Mouse (Mus musculus): ENCODE data around the gene Tsen34. TPM values are rescaled to one million over a fixed set of nuclear protein-coding genes. Genes with fewer than 3 reads are reported as not detected.
"Not testable (repeated sequence)": the region's sequence is repeated elsewhere in the genome, so short reads cannot be mapped to it uniquely, and the experiment has no call there.

Tsen34 gene
- polyA plus RNA-seq, 1 experiment from 2014 or later, result 244 TPM

DNA sequence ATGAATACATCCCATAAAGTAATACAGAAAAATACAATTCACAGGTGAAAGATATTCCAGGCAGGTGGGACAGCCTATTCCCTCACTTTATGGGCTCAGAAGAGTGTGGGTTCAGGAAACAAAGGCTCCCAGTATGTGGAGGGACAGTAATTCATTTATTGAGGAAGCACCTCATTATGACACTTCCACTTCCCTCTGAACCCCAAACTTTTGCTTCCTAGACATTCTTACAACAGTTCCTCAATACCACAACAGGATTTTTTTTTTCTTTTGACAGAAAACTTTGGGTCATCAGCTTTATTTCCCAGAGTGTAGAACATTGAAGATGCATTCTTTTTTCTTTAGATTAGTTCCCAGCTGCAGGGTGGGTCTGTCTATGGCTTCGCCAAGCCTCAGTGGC lies 40.0 kb downstream of the Tsen34 start:
- H3K9ac ChIP-seq (ENCODE audit: low read depth, low read length); H3K36me3 ChIP-seq (ENCODE audit: control insufficient read depth, insufficient read depth, low read length); H3K4me2 ChIP-seq (ENCODE audit: low read depth, low read length); H3K27ac ChIP-seq (replicated peaks; ENCODE audit: low read depth, low read length); ATAC-seq (ENCODE audit: low read depth); H3K4me1 ChIP-seq (ENCODE audit: control insufficient read depth, insufficient read depth, low read length); DNase-seq (ENCODE audit: low spot score); H3K4me3 ChIP-seq (ENCODE audit: low read depth, low read length); H3K9me3 ChIP-seq (ENCODE audit: control insufficient read depth, low read length); H3K27me3 ChIP-seq (replicated peaks; ENCODE audit: control insufficient read depth, insufficient read depth, low read length): not testable (repeated sequence)
- WGBS, result no CpG with 5 or more reads among the region's 1 CpGs

Small RNAs within 50 kb of the gene (microRNA-seq; reads per million reads assigned to microRNA genes)
- gene Mir3572 (ENCODE audit: borderline number of aligned reads), result 2.5 reads per million, percentile 11 among the genes with 10 or more reads in this experiment

Other genes with a start within 250 kb of the Tsen34 start
- 0.22 and 0.29 TPM in 2 replicates for gene Tarm1, start 190.2 kb upstream of the Tsen34 start, polyA plus RNA-seq (2014; fragmentation: Nextera tagmentation; extraction: Ambion mirVana)
- gene Oscar, start 76.7 kb upstream of the Tsen34 start, polyA plus RNA-seq (2014; fragmentation: Nextera tagmentation; extraction: Ambion mirVana), result 0.22 and 0.49 TPM in 2 replicates
- gene Ndufa3, start 75.5 kb upstream of the Tsen34 start, polyA plus RNA-seq (2014; fragmentation: Nextera tagmentation; extraction: Ambion mirVana), result 497 and 552 TPM in 2 replicates
- 19.1 and 20.5 TPM in 2 replicates for gene Tfpt, start 62.9 kb upstream of the Tsen34 start, polyA plus RNA-seq (2014; fragmentation: Nextera tagmentation; extraction: Ambion mirVana)
- gene Prpf31, start 62.9 kb upstream of the Tsen34 start, polyA plus RNA-seq (2014; fragmentation: Nextera tagmentation; extraction: Ambion mirVana), result 74.0 and 88.2 TPM in 2 replicates
- gene Cnot3, start 47.6 kb upstream of the Tsen34 start, polyA plus RNA-seq (2014; fragmentation: Nextera tagmentation; extraction: Ambion mirVana), result 50.7 and 51.0 TPM in 2 replicates
- 13.1 and 13.4 TPM in 2 replicates for gene Leng1, start 27.0 kb upstream of the Tsen34 start, polyA plus RNA-seq (2014; fragmentation: Nextera tagmentation; extraction: Ambion mirVana)
- 6.1 and 7.6 TPM in 2 replicates for gene Tmc4, start 15.3 kb upstream of the Tsen34 start, polyA plus RNA-seq (2014; fragmentation: Nextera tagmentation; extraction: Ambion mirVana)
- gene Mboat7, start 660 bp downstream of the Tsen34 start, polyA plus RNA-seq (2014; fragmentation: Nextera tagmentation; extraction: Ambion mirVana), result 44.5 and 45.6 TPM in 2 replicates
- 1,544 and 1,554 TPM in 2 replicates for gene Rps9, start 11.1 kb downstream of the Tsen34 start, polyA plus RNA-seq (2014; fragmentation: Nextera tagmentation; extraction: Ambion mirVana)
- 0.92 and 0.97 TPM in 2 replicates for gene Pirb, start 27.5 kb downstream of the Tsen34 start, polyA plus RNA-seq (2014; fragmentation: Nextera tagmentation; extraction: Ambion mirVana)
- not detected in 2 replicates for gene Gm15448, start 132.8 kb downstream of the Tsen34 start, polyA plus RNA-seq (2014; fragmentation: Nextera tagmentation; extraction: Ambion mirVana)
- 0.22 and 0.58 TPM in 2 replicates for gene Pira2, start 152.2 kb downstream of the Tsen34 start, polyA plus RNA-seq (2014; fragmentation: Nextera tagmentation; extraction: Ambion mirVana)
- 0.13 and 0.14 TPM in 2 replicates for gene Gm14548, start 205.3 kb downstream of the Tsen34 start, polyA plus RNA-seq (2014; fragmentation: Nextera tagmentation; extraction: Ambion mirVana)
- gene Lilra6, start 222.6 kb downstream of the Tsen34 start, polyA plus RNA-seq (2014; fragmentation: Nextera tagmentation; extraction: Ambion mirVana), result 0.11 and 0.13 TPM in 2 replicates

All from embryonic facial prominence, embryonic 14.5 days (tissue).